ENCODE assay signal across 10 mouse cellular contexts in the genomic region with DNA sequence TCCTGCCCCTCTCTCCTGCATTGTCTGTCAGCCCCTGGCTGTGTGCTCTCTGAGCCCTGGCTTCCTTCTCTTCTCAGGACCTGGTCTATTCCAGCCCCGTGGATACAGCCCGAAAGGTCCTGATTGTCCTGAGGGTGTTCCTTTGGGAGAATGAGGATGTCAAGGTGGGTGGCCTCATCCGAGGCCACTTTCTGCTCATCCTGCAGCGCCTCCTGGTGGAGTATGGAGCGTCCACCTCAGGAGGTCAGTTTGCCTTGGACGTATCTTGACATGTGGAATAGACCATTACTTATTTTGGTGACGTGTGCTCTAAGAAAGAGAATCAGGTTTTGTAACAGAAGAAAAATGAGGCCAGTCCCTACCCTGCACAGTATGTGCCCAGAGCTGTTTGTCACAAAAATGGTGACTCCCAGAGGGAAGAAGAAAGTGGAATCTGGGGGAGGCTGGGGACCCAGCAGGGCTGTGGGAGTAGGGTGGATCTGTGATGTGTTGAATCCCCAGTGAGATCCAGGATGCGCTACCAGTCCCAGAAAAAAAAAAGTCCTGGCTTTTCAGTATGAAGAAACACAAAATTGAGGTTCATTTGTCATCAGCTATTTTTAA. TPM values are rescaled to one million over a fixed set of nuclear protein-coding genes. Genes with fewer than 3 reads are reported as not detected.
A peak's percentile ranks its signal among the peaks of the same experiment; 100 is the strongest.
DNase-seq lines count a peak whose midpoint lies in the region; ATAC-seq and TF ChIP-seq lines count a peak whose summit lies in the region.
"Had no signal": no experiment of that assay in that cellular context is flagged by ENCODE, and none has a peak within 500 bp of the region (broad histone marks: within the 10 kb centered on the region; RNA-seq: fewer than 3 reads in every experiment).

No protein-coding gene starts in this region.

- no peak overlapping the region for H3K27ac ChIP-seq in heart, embryonic 12.5 days (ENCODE audit: poor library complexity, severe bottlenecking)
- no peak overlapping the region for H3K27ac ChIP-seq in cerebellum, adult 2 months (ENCODE audit: insufficient read depth, low read length)
- H3K27ac ChIP-seq: macrophage had no signal

- H3K9me3 ChIP-seq in heart, embryonic 12.5 days (replicated peaks), result no peaks in the 10 kb centered on the region

- no peak for TF ChIP-seq POLR2A in cerebellum, adult 2 months (IDR thresholded peaks at IDR 0.05; ENCODE audit: borderline replicate concordance, insufficient read depth, low read length)

- no peak for ATAC-seq in heart, embryonic 12.5 days (ENCODE audit: insufficient number of reproducible peaks, low FRiP score)

- DNase-seq in heart, postnatal 14 days, result peak; percentile 38 to 67
- DNase-seq in 3134 (ENCODE audit: extremely low read depth, insufficient read length, low spot score) (peak; percentile 43), ES-CJ7 (ENCODE audit: low read depth, low spot score) (peak; percentile 64)
- peak; percentile 62 to 73 for DNase-seq in cerebellum, adult 2 months
- peak; percentile 39 to 83 for DNase-seq in kidney, postnatal 36 days
- peak; percentile 58 for DNase-seq in lung, postnatal 36 days
- DNase-seq in yolk sac, embryonic 10.5 days (ENCODE audit: low spot score), result peak; percentile 6

- intact Hi-C loops in heart, postnatal 14 days (cut with DNase I), result loop anchor here (1.0 kb wide), 1 partner anchor 42 kb away; no protein-coding TSS in a partner anchor

- H3K27me3 ChIP-seq in heart, embryonic 12.5 days (replicated peaks), result peaks cover 15% of the 10 kb centered on the region
- H3K27me3 ChIP-seq in cerebellum, adult 2 months (ENCODE audit: control insufficient read depth, insufficient read depth, low read length), result no peaks in the 10 kb centered on the region

- no peak overlapping the region for H3K4me2 ChIP-seq in heart, embryonic 12.5 days

- no peaks in the 10 kb centered on the region for H3K4me1 ChIP-seq in heart, embryonic 12.5 days (replicated peaks)
- peaks cover 4% of the 10 kb centered on the region; the same call in 1 of the 2 replicates for H3K4me1 ChIP-seq in cerebellum, adult 2 months (ENCODE audit: control insufficient read depth, insufficient read depth, low read length)

- peak; percentile 88 for TF ChIP-seq CTCF in cerebellum, adult 2 months (IDR thresholded peaks at IDR 0.05; ENCODE audit: borderline replicate concordance, insufficient read depth, low read depth, low read length)

- H3K4me3 ChIP-seq in heart, embryonic 12.5 days, result no peak overlapping the region
- H3K4me3 ChIP-seq in cerebellum, adult 2 months (replicated peaks; ENCODE audit: insufficient read depth, low read depth, low read length), result no peak overlapping the region

- no peak overlapping the region for H3K9ac ChIP-seq in heart, embryonic 12.5 days

- WGBS in heart, embryonic 12.5 days, result 20% methylated on average over 8 of the region's 8 CpGs
- 19% methylated on average over 8 of the region's 8 CpGs for WGBS in cerebellum, adult 2 months

- H3K36me3 ChIP-seq in heart, embryonic 12.5 days, result no peaks in the 10 kb centered on the region

RNA-seq across cellular contexts. Expression of a gene that starts 20.7 kb away (rescaled TPM):
- 1 to 10 TPM; 4.8 to 5.8 TPM for total RNA-seq in heart, postnatal 14 days (2021)
- 8.7 and 11.1 TPM in 2 replicates for polyA plus RNA-seq in heart, embryonic 12.5 days (2016; fragmentation: Nextera tagmentation; extraction: Ambion mirVana)
- 15.4 and 15.5 TPM in 2 replicates for polyA plus RNA-seq in cerebellum, adult 2 months (2012; rRNA removed)

RNA-seq across cellular contexts. Expression of a gene that starts 37.3 kb away (rescaled TPM):
- total RNA-seq in heart, postnatal 14 days (2021), result not detected
- not detected in 2 replicates for polyA plus RNA-seq in heart, embryonic 12.5 days (2016; fragmentation: Nextera tagmentation; extraction: Ambion mirVana)
- 0.06 and 0.13 TPM in 2 replicates for polyA plus RNA-seq in cerebellum, adult 2 months (2012; rRNA removed)
- total RNA-seq: gastrocnemius, adult 8-10 months had no signal
- polyA plus RNA-seq: macrophage had no signal

RNA-seq across cellular contexts. Expression of a gene that starts 39.9 kb away (rescaled TPM):
- 10 to 100 TPM; 18.7 to 22.6 TPM for total RNA-seq in heart, postnatal 14 days (2021)
- polyA plus RNA-seq in heart, embryonic 12.5 days (2016; fragmentation: Nextera tagmentation; extraction: Ambion mirVana), result 110 and 118 TPM in 2 replicates
- polyA plus RNA-seq in cerebellum, adult 2 months (2012; rRNA removed), result 104 and 105 TPM in 2 replicates

RNA-seq across cellular contexts. Expression of a gene that starts 48.1 kb away (rescaled TPM):
- total RNA-seq in heart, postnatal 14 days (2021), result not detected
- polyA plus RNA-seq in heart, embryonic 12.5 days (2016; fragmentation: Nextera tagmentation; extraction: Ambion mirVana), result not detected in 2 replicates
- polyA plus RNA-seq in cerebellum, adult 2 months (2012; rRNA removed), result not detected in 2 replicates
- total RNA-seq: gastrocnemius, adult 8-10 months had no signal
- polyA plus RNA-seq: macrophage had no signal

RNA-seq across cellular contexts. Expression of a gene that starts 59.7 kb away (rescaled TPM):
- total RNA-seq in heart, postnatal 14 days (2021), result 10 to 100 TPM; 48.6 to 53.8 TPM
- 150 and 157 TPM in 2 replicates for polyA plus RNA-seq in heart, embryonic 12.5 days (2016; fragmentation: Nextera tagmentation; extraction: Ambion mirVana)
- polyA plus RNA-seq in cerebellum, adult 2 months (2012; rRNA removed), result 114 and 124 TPM in 2 replicates

Comparison
In these comparisons a context has a peak if more than half of its experiments do, and no peak if none do; other contexts are left out.
1. DNase-seq: peak in every context shown above with its lines; median percentile 68 in cerebellum, adult 2 months; 64 in ES-CJ7; 61 in kidney, postnatal 36 days; 58 in lung, postnatal 36 days; 52 in heart, postnatal 14 days; 43 in 3134; 6 in yolk sac, embryonic 10.5 days.